Mouse (Mus musculus) heart, postnatal 10 days (tissue): ENCODE results near the gene Fam196b. TPM values are rescaled to one million over a fixed set of nuclear protein-coding genes. Genes with fewer than 3 reads are reported as not detected.

Experiments used
- DNase-seq, 2 experiments: peaks; one replicate each; pipeline ENCODE4 v3.0.0; 2021
- intact Hi-C: fragments of 180-260 bp; cut with DNase I; formaldehyde crosslinking; loops from one replicate; pipeline ENCODE4 v1.15.1; 2025
- total RNA-seq, 2 experiments: library from RNA; stranded (reverse); gene quantifications; 2 replicates each; pipeline ENCODE4 v1.2.3; 2021

Fam196b gene
- total RNA-seq: not detected

GRCm38 (mm10) chr11:34314534-34315379 is at the start of gene Fam196b:
Fam196b (plus strand) TSS chr11:34314822.
- peak; percentile 24 to 41 for DNase-seq
- intact Hi-C loops: loop anchor here (2.0 kb wide), 1 partner anchor 500 kb away; no protein-coding TSS in a partner anchor

GRCm38 (mm10) chr11:34272016-34272415 is 42.6 kb upstream of the Fam196b start:
- DNase-seq: no peak
- intact Hi-C loops: no loop called here

GRCm38 (mm10) chr11:34275941-34276340 is 38.7 kb upstream of the Fam196b start:
- intact Hi-C loops: no loop called here
- no peak for DNase-seq

GRCm38 (mm10) chr11:34276363-34277046 is 38.1 kb upstream of the Fam196b start:
- intact Hi-C loops: no loop called here
- no peak for DNase-seq

- DNase-seq: no peak
- intact Hi-C loops: no loop called here
Measured at GRCm38 (mm10) chr11:34277047-34277445, 37.6 kb upstream of the Fam196b start.

GRCm38 (mm10) chr11:34284124-34284808 is 30.4 kb upstream of the Fam196b start:
- no peak for DNase-seq
- intact Hi-C loops: no loop called here

- DNase-seq: no peak
- intact Hi-C loops: no loop called here
Measured at GRCm38 (mm10) chr11:34290265-34290664, 24.4 kb upstream of the Fam196b start.

GRCm38 (mm10) chr11:34290708-34291107 is 23.9 kb upstream of the Fam196b start:
- DNase-seq: no peak
- intact Hi-C loops: no loop called here

GRCm38 (mm10) chr11:34291304-34291703 is 23.3 kb upstream of the Fam196b start:
- intact Hi-C loops: no loop called here
- DNase-seq: no peak

GRCm38 (mm10) chr11:34297698-34298378 is 16.8 kb upstream of the Fam196b start:
- intact Hi-C loops: no loop called here
- no peak for DNase-seq

GRCm38 (mm10) chr11:34299550-34299949 is 15.1 kb upstream of the Fam196b start:
- intact Hi-C loops: no loop called here
- DNase-seq: no peak

GRCm38 (mm10) chr11:34300064-34300463 is 14.6 kb upstream of the Fam196b start:
- intact Hi-C loops: no loop called here
- no peak for DNase-seq

- DNase-seq: no peak
Measured at GRCm38 (mm10) chr11:34306231-34306630, 8.4 kb upstream of the Fam196b start.

GRCm38 (mm10) chr11:34308731-34309130 is 5.9 kb upstream of the Fam196b start:
- intact Hi-C loops: no loop called here
- DNase-seq: no peak

More at GRCm38 (mm10) chr11:34306231-34306630, 8.4 kb upstream of the Fam196b start:
- intact Hi-C loops: no loop called here

GRCm38 (mm10) chr11:34309360-34309759 is 5.3 kb upstream of the Fam196b start:
- DNase-seq: no peak
- intact Hi-C loops: no loop called here

- intact Hi-C loops: no loop called here
- DNase-seq: no peak
Measured at GRCm38 (mm10) chr11:34311717-34312116, 2.9 kb upstream of the Fam196b start.

- DNase-seq: no peak
- intact Hi-C loops: no loop called here
Measured at GRCm38 (mm10) chr11:34312208-34312607, 2.4 kb upstream of the Fam196b start.

GRCm38 (mm10) chr11:34315383-34315782 is 761 bp downstream of the Fam196b start:
- intact Hi-C loops: loop anchor here (2.0 kb wide), 1 partner anchor 499 kb away; no protein-coding TSS in a partner anchor

GRCm38 (mm10) chr11:34316176-34316575 is 1.6 kb downstream of the Fam196b start:
- intact Hi-C loops: no loop called here
- DNase-seq: no peak

More at GRCm38 (mm10) chr11:34315383-34315782, 761 bp downstream of the Fam196b start:
- no peak for DNase-seq

- intact Hi-C loops: no loop called here
- DNase-seq: no peak
Measured at GRCm38 (mm10) chr11:34317001-34317400, 2.4 kb downstream of the Fam196b start.

- intact Hi-C loops: no loop called here
- DNase-seq: no peak
Measured at GRCm38 (mm10) chr11:34319282-34319681, 4.7 kb downstream of the Fam196b start.
